Mouse (Mus musculus) heart, adult 2 months (tissue): Measurements from ENCODE around the gene Usp29.

Experiments used
- CTCF ChIP-seq: fragments of 200-600 bp; IDR thresholded peaks from 2 replicates; pipeline ENCODE4 v1.8.1; 2022; ENCODE audit warnings: antibody characterized with exemption, mild to moderate bottlenecking, moderate library complexity
- EP300 ChIP-seq: fragments of 200-500 bp; IDR thresholded peaks from 2 replicates; pipeline ENCODE4 v1.6.1; 2011; ENCODE audit warnings: low read depth, low read length, control low read depth; ENCODE audit not compliant: insufficient read depth
- POLR2A ChIP-seq: fragments of 200-500 bp; IDR thresholded peaks from 2 replicates; pipeline ENCODE4 v1.6.1; 2011; ENCODE audit warnings: mild to moderate bottlenecking, low read depth, low read length, control low read depth; ENCODE audit not compliant: insufficient read depth

DNA sequence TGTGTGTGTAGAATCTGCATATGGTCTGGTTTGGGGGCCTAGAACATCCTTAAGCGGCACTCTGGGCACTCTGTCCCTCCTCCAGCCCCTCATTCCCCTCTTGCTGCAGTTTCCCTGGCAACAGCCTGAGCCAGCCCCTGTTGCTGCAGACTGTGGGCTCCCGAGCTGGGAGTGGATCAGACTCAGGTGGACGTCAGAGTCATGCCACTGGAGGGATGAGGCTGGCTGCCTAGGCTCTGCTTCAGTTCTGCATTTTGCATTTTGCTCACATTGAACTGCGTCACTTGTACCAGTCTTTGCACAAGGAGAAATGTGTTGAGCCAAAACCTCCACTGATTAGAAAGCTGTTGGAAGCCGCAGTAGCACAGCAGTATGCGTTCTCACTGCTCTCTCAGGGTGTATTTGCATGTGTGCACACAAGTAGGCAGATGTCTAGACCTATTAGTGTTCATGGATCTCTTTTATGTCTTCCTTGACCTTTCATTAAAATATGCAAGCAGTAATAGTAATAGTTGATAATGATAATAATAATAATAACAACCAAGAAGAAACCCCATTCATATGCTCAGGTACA is 151.2 kb downstream of the Usp29 start:
- TF ChIP-seq POLR2A (no peak), CTCF (no peak), EP300 (no peak)
